Mouse (Mus musculus): ENCODE data around the gene Calm3. TPM values are rescaled to one million over a fixed set of nuclear protein-coding genes. Genes with fewer than 3 reads are reported as not detected.

Calm3 gene
- polyA plus RNA-seq, 1 experiment from 2014 or later: 295 TPM

Other genes with a start within 250 kb of the Calm3 start
- not detected in 2 replicates for gene Ceacam15, start 248.4 kb downstream of the Calm3 start, polyA plus RNA-seq (2014; fragmentation: Nextera tagmentation; extraction: Ambion mirVana)
- not detected in 2 replicates for gene Ceacam9, start 202.2 kb downstream of the Calm3 start, polyA plus RNA-seq (2014; fragmentation: Nextera tagmentation; extraction: Ambion mirVana)
- 277 and 300 TPM in 2 replicates for gene Ap2s1, start 185.7 kb downstream of the Calm3 start, polyA plus RNA-seq (2014; fragmentation: Nextera tagmentation; extraction: Ambion mirVana)
- 20.7 and 23.2 TPM in 2 replicates for gene Slc1a5, start 142.8 kb downstream of the Calm3 start, polyA plus RNA-seq (2014; fragmentation: Nextera tagmentation; extraction: Ambion mirVana)
- gene Strn4, start 108.2 kb downstream of the Calm3 start, polyA plus RNA-seq (2014; fragmentation: Nextera tagmentation; extraction: Ambion mirVana): 111 and 115 TPM in 2 replicates
- gene Fkrp, start 107.4 kb downstream of the Calm3 start, polyA plus RNA-seq (2014; fragmentation: Nextera tagmentation; extraction: Ambion mirVana): 24.3 and 25.9 TPM in 2 replicates
- 9.2 and 10.3 TPM in 2 replicates for gene Prkd2, start 81.2 kb downstream of the Calm3 start, polyA plus RNA-seq (2014; fragmentation: Nextera tagmentation; extraction: Ambion mirVana)
- 4.8 and 5.3 TPM in 2 replicates for gene Dact3, start 48.8 kb downstream of the Calm3 start, polyA plus RNA-seq (2014; fragmentation: Nextera tagmentation; extraction: Ambion mirVana)
- 9.7 and 10.2 TPM in 2 replicates for gene Gng8, start 32.3 kb downstream of the Calm3 start, polyA plus RNA-seq (2014; fragmentation: Nextera tagmentation; extraction: Ambion mirVana)
- gene Ptgir, start 17.6 kb downstream of the Calm3 start, polyA plus RNA-seq (2014; fragmentation: Nextera tagmentation; extraction: Ambion mirVana): 0.94 and 1.2 TPM in 2 replicates
- gene Pnmal2, start 20.6 kb upstream of the Calm3 start, polyA plus RNA-seq (2014; fragmentation: Nextera tagmentation; extraction: Ambion mirVana): 8.3 and 8.6 TPM in 2 replicates
- 22.5 and 23.7 TPM in 2 replicates for gene Pnmal1, start 35.6 kb upstream of the Calm3 start, polyA plus RNA-seq (2014; fragmentation: Nextera tagmentation; extraction: Ambion mirVana)
- gene Gm42372, start 59.0 kb upstream of the Calm3 start, polyA plus RNA-seq (2014; fragmentation: Nextera tagmentation; extraction: Ambion mirVana): 1.6 and 2.5 TPM in 2 replicates
- 13.2 and 14.7 TPM in 2 replicates for gene Ccdc8, start 68.6 kb upstream of the Calm3 start, polyA plus RNA-seq (2014; fragmentation: Nextera tagmentation; extraction: Ambion mirVana)
- gene Ppp5c, start 103.8 kb upstream of the Calm3 start, polyA plus RNA-seq (2014; fragmentation: Nextera tagmentation; extraction: Ambion mirVana): 101 and 108 TPM in 2 replicates
- gene Hif3a, start 138.3 kb upstream of the Calm3 start, polyA plus RNA-seq (2014; fragmentation: Nextera tagmentation; extraction: Ambion mirVana): 3.9 and 5.2 TPM in 2 replicates
- 0.10 and 0.22 TPM in 2 replicates for gene Psg16, start 149.9 kb upstream of the Calm3 start, polyA plus RNA-seq (2014; fragmentation: Nextera tagmentation; extraction: Ambion mirVana)
- gene Ceacam3, start 226.2 kb upstream of the Calm3 start, polyA plus RNA-seq (2014; fragmentation: Nextera tagmentation; extraction: Ambion mirVana): not detected in 2 replicates